Mouse (Mus musculus): ENCODE data around the gene Tfe3. TPM values are rescaled to one million over a fixed set of nuclear protein-coding genes. Genes with fewer than 3 reads are reported as not detected.
"Not testable (repeated sequence)": the region's sequence is repeated elsewhere in the genome, so short reads cannot be mapped to it uniquely, and the experiment has no call there.

The Tfe3 gene
- 10 to 100 TPM; 32.5 to 33.8 TPM for total RNA-seq (2021)

DNA sequence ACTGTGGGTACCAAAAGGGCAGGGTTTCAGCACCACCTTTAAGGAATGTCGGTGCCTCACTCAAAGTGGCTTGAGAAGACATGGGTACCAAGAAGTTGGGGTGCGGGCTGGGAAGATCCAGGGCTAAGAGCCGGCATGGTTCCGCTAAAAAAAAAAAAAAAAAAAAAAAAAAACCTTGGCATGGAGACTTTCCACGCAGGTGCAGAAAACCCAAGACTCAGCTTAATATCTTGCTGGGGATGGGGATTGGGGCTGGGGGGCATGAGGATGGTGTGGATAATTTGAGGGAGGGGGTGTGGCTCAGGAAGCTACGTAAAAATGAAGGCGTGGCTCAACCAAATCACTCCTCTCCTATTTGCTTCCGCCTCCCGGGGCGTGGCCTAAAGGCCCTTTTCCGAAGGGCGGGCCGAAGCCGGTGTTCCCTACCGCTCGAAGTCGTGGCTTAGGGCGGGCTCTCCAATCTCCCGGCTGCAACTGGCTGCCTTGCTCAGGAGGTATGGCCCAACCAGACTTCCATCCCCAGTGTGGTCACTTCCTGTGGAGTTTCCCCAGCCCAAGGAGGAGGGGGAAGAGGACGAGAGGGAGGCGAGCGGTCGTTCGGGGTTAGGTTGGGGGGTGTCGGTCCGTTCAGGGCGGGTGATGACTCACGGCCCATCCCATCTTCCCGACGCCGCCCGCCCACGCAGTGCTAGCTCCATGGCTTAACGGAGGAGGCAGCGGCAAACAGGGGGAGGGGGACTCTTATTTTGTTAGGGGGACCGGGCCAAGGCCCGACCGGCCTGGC lies at the start of gene Tfe3:
Gene Tfe3 (plus strand): TSS at position 424 of the 784 bp plus-strand sequence.
- DNase-seq (ENCODE audit: low spot score in 2 of 2) = peak; percentile 86
- intact Hi-C loops (cut with DNase I) = no loop called here

- DNase-seq (ENCODE audit: low spot score in 2 of 2) = not testable (repeated sequence)
Observed at GRCm38 (mm10) chrX:7713764-7714134, 48.6 kb upstream of the Tfe3 start.

GRCm38 (mm10) chrX:7714135-7714899 lies 48.0 kb upstream of the Tfe3 start, which contains the start of gene Wdr45:
Wdr45 (plus strand) TSS chrX:7714333.
- peak; percentile 88 to 91 for DNase-seq (ENCODE audit: low spot score in 2 of 2)
- intact Hi-C loops (cut with DNase I) = not testable (repeated sequence)

More at GRCm38 (mm10) chrX:7713764-7714134, 48.6 kb upstream of the Tfe3 start:
- intact Hi-C loops (cut with DNase I) = not testable (repeated sequence)

DNA sequence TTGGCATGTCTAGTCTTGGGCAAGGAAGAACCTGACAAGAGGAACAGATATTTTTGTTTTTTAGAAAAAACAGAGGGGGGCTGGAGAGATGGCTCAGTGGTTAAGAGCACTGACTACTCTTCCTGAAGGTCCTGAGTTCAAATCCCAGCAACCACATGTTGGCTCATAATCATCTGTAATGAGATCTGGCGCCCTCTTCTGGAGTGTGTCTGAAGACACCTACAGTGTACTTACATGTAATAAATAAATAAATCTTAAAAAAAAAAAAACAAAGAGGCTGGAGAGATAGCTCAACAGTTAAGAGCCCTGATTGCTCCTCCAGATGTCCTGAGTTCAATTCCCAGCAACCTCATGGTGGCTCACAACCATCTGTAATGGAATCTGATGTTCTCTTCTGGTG lies 46.3 kb upstream of the Tfe3 start:
- intact Hi-C loops (cut with DNase I); DNase-seq (ENCODE audit: low spot score in 2 of 2): not testable (repeated sequence)

DNA sequence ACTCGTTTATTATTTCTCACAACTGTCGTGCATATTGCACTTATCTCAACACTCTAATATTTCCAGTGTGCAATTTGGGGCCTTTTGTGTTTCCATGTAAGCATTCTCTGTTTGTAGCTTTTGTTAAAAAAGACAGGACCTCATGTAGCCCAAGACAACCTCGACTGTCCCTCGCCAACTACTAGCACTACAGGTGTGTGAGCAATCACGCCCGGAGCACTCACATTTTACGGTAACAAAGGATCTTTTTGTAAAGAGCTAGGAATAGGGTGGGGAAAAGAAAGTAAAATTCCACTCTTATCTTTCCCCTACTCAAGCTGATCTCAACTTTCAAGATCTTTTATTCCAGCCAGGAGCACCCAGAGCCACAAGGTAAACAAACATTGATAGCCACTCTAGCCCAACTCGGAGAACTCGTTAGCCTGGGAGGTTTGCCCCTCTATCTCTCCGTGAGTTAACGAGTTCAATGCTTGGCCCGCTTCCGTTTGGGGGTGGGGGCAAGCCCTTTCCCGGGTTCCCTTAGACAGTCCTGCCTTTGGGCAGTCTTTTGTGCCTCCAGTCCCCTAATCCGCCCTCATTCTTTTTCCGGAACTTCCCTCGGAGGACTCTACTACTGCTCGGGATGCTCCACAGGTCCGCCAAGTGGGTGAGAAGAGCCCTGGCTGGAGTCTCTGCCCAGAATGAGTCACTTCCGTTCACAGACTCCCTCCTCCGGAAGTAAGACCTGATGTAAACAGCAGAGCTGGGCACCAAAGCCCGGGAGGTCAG lies 40.7 kb upstream of the Tfe3 start, which contains the start of gene Gm45208:
Gene Gm45208 (plus strand): TSS at position 732 of the 768 bp plus-strand sequence.
- DNase-seq (ENCODE audit: low spot score in 2 of 2) = peak; percentile 69 to 78
- intact Hi-C loops (cut with DNase I) = no loop called here

GRCm38 (mm10) chrX:7722282-7722611 lies 40.1 kb upstream of the Tfe3 start:
- DNase-seq (ENCODE audit: low spot score in 2 of 2) = no peak
- intact Hi-C loops (cut with DNase I) = no loop called here

GRCm38 (mm10) chrX:7722691-7723090 lies 39.7 kb upstream of the Tfe3 start:
- DNase-seq (ENCODE audit: low spot score in 2 of 2) = no peak
- intact Hi-C loops (cut with DNase I) = no loop called here

- DNase-seq (ENCODE audit: low spot score in 2 of 2) = no peak
- intact Hi-C loops (cut with DNase I) = no loop called here
Observed at GRCm38 (mm10) chrX:7724135-7724534, 38.2 kb upstream of the Tfe3 start.

- DNase-seq (ENCODE audit: low spot score in 2 of 2) = no peak
- intact Hi-C loops (cut with DNase I) = no loop called here
Observed at GRCm38 (mm10) chrX:7725841-7726240, 36.5 kb upstream of the Tfe3 start.

GRCm38 (mm10) chrX:7727176-7727575 lies 35.2 kb upstream of the Tfe3 start:
- intact Hi-C loops (cut with DNase I) = no loop called here
- no peak for DNase-seq (ENCODE audit: low spot score in 2 of 2)

- intact Hi-C loops (cut with DNase I) = no loop called here
- DNase-seq (ENCODE audit: low spot score in 2 of 2) = peak; percentile 81 to 84
Observed at GRCm38 (mm10) chrX:7728215-7728921, 34.0 kb upstream of the Tfe3 start, which contains the start of gene Praf2. Praf2 (plus strand) TSS chrX:7728439.

DNA sequence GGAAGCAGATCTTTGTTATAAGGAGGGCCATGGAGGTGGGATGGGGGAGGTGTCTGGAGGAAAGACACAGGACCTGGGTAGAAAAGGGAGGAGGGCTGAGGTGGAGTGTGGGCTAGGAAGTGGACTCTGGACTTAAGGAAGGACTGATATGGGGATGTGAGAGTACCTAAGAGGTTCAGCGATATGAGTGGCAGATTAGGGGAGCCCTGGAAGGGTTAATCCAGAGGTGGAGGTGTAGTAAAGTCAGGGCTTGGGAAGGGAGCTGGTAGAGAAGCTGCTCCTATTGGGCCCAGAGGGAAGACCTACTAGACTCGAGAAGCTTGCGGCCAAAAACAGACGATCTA lies 33.5 kb upstream of the Tfe3 start:
- DNase-seq (ENCODE audit: low spot score in 2 of 2) = no peak
- intact Hi-C loops (cut with DNase I) = no loop called here

DNA sequence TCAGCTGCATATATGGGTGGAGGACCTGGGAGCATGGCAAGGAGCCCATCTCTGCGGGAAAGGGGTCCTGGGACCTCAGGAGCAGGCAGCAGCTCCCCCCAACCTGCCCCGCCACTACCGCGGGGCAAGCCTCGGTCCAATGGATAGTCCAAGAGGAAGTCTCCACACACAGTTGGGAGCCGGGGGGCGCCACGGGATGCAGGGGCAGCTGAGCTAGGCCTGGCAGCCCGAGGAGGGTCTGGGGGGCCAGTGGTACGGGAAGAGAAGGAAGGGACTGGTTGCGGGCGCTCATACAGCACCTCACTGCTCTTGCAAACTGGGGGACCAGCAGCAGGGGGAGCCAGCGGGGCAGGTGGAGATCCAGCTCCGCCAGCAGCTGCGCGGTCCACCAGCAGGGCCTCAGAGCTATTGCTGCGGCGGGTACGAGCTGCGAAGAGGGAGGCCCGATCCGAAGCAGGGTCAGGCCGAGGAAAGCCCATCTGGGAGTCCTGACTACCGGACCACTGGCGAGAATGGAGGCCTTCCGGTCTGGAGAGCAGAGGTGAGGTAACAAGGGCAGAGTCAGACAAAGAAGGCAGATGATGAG lies 28.7 kb upstream of the Tfe3 start:
- peak; percentile 32 to 36 for DNase-seq (ENCODE audit: low spot score in 2 of 2)
- intact Hi-C loops (cut with DNase I) = no loop called here

DNA sequence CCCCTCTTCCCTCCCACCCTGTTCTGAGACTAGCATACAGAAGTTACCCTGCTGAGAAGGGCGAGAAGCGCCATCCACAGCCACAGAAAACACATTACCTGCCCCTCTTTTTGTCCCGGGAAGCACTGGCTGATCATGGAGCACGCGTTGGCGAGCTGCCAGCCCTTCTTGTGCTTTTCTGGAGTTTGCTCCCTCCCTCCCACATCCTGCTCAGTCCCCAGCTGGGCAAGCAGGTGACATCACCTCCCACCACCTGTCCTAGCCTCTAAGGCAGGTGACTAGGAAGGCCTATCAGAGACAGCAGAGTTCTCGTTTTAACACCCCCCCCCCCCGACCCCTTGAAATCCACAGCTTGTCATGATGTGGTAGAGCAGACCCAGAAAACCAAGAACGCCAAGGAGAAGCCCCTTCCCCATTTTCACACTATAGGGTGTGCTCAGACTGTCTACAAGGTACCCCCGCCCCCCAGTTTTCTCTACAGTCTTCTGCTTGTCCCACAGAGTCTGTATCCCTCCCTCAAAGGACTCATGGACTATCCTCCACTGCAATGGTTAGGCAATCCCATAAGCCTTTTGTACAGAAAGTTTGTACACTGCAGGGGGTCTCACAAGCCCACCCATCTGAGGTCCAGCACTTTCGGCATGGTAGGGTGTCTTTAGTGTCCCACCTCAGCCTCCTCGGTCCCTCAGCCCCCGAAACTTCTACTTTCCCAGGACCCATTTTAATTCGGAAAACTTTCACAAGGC lies 22.9 kb upstream of the Tfe3 start:
- intact Hi-C loops (cut with DNase I) = no loop called here
- peak in 1 of 2 experiments; percentile 21 for DNase-seq (ENCODE audit: low spot score in 2 of 2)

GRCm38 (mm10) chrX:7740082-7740819 lies 22.1 kb upstream of the Tfe3 start:
- no peak for DNase-seq (ENCODE audit: low spot score in 2 of 2)
- intact Hi-C loops (cut with DNase I) = no loop called here

DNA sequence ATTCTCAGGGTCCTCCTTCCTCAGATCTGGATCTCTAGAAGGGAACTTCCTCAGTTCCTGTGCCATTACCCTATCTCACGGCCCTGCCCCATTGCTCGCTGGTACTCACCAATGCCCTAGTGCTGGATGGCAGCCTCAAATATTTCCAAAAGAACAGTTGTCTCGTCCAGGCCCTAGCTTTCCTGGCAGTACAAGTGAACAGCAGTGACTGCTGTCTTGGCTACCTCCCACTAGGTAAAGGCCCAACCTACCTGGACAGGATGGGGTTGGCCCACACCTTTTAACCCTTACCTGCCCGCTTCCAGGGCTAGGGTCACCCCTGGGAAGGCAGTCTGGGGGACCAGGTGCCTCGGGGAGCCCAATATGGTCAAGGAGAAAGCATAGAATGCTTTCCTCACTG lies 21.3 kb upstream of the Tfe3 start:
- intact Hi-C loops (cut with DNase I) = no loop called here
- no peak for DNase-seq (ENCODE audit: low spot score in 2 of 2)

DNA sequence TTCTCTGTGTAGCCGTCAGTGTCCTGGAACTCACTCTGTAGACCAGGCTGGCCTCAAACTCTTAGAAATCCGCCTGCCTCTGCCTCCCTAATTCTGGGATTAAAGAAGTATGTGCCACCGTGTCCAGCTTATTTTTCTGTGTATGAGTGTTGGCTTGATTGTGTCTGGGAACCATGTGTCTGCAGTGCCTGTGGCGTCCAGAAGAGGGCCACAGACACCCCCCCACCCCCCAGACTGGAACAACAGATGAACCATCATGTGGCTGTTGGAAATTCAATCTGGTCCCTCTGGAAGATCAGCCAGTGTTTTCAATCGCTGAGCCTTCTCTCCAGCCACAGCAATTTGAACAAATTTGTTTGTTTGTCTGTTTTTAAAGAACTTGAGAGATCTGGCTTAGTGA lies 18.9 kb upstream of the Tfe3 start:
- no peak for DNase-seq (ENCODE audit: low spot score in 2 of 2)
- intact Hi-C loops (cut with DNase I) = no loop called here

DNA sequence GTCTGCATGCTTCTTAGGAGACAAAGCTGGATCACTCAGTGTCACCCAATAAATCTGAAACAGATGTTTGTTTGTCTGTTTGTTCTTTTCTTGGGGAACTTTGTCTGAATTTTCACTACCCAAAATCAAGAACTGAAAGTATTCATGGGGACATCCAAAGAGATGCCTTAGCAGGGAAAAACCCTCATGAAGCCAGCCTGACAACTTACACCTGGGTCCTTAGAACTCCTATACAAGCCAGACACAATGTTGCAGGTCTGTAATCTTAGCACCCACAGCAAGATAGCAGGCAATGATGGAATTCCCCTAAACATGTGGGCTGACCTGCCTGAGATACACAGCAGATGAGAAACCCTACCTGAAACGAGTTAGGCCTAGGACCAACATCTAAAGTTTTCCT lies 17.4 kb upstream of the Tfe3 start:
- intact Hi-C loops (cut with DNase I) = no loop called here
- DNase-seq (ENCODE audit: low spot score in 2 of 2) = no peak
